Mouse (Mus musculus) liver, embryonic 14.5 days (tissue): ENCODE measurements at regions not wholly inside any gene's neighbourhood (a gene's known extent, or its start where the extent isn't known, plus 50 kb on each side); places are given as distances from the start of the nearest gene placed in this dataset.

ENCODE experiments used
- CTCF ChIP-seq: IDR thresholded peaks from 2 replicates; pipeline ENCODE4 v1.5.1; 2016; ENCODE audit warnings: antibody characterized with exemption, low read depth, control low read depth
- EP300 ChIP-seq: IDR thresholded peaks from 2 replicates; pipeline ENCODE4 v1.6.1; 2016; ENCODE audit warnings: antibody characterized with exemption, low read depth

GRCm38 (mm10) chr13:39290216-39290960 is 329.7 kb upstream of the Slc35b3 start:
- TF ChIP-seq CTCF, result no peak
- no peak for TF ChIP-seq EP300
